Mouse (Mus musculus) stomach, postnatal 0 days (tissue): Measurements from ENCODE around the gene Cyp2t4. TPM values are rescaled to one million over a fixed set of nuclear protein-coding genes. Genes with fewer than 3 reads are reported as not detected.

Experiments used
- ATAC-seq: fragments of 200-750 bp; cut with Nextera tagmentation; 2 replicates; pipeline ENCODE4 v1.8.0; 2017; ENCODE audit not compliant: low FRiP score, low TSS enrichment
- DNase-seq: peaks from one replicate; pipeline ENCODE4 v3.0.0-alpha.2; 2016; ENCODE audit warnings: low spot score
- H3K27ac ChIP-seq: fragments of 300-500 bp; sonication (generic); replicated peaks from 2 replicates; pipeline ENCODE4 v1.5.1; 2014; ENCODE audit warnings: mild to moderate bottlenecking, control low read depth
- H3K27me3 ChIP-seq: fragments of 300-500 bp; sonication (generic); 2 replicates; pipeline ENCODE4 v1.6.1; 2014; ENCODE audit warnings: low read length; ENCODE audit not compliant: control insufficient read depth, insufficient read depth
- H3K36me3 ChIP-seq: fragments of 300-500 bp; sonication (generic); 2 replicates; pipeline ENCODE4 v1.6.1; 2014; ENCODE audit warnings: low read length, mixed read lengths; ENCODE audit not compliant: control insufficient read depth, insufficient read depth
- H3K4me1 ChIP-seq: fragments of 300-500 bp; sonication (generic); replicated peaks from 2 replicates; pipeline ENCODE4 v1.6.1; 2014; ENCODE audit warnings: antibody characterized with exemption; ENCODE audit not compliant: control insufficient read depth, insufficient read depth
- H3K4me2 ChIP-seq: fragments of 300-500 bp; sonication (generic); replicated peaks from 2 replicates; pipeline ENCODE4 v1.6.1; 2014; ENCODE audit warnings: low read depth, mild to moderate bottlenecking, control low read depth, moderate library complexity
- H3K4me3 ChIP-seq: fragments of 300-500 bp; sonication (generic); 2 replicates; pipeline ENCODE4 v1.5.1; 2014; ENCODE audit warnings: low read depth, low read length, control low read depth
- H3K9ac ChIP-seq: fragments of 300-500 bp; sonication (generic); 2 replicates; pipeline ENCODE4 v1.6.1; 2014; ENCODE audit warnings: mild to moderate bottlenecking, low read length, control low read depth, mixed read lengths
- H3K9me3 ChIP-seq: fragments of 300-500 bp; sonication (generic); 2 replicates; pipeline ENCODE4 v1.6.1; 2016; ENCODE audit warnings: low read length; ENCODE audit not compliant: control insufficient read depth
- CTCF ChIP-seq: IDR thresholded peaks from 2 replicates; pipeline ENCODE4 v1.5.1; 2016; ENCODE audit warnings: antibody characterized with exemption, low read depth, mild to moderate bottlenecking, moderate library complexity
- EP300 ChIP-seq: optimal IDR thresholded peaks from 2 replicates; pipeline ENCODE3; 2016; ENCODE audit warnings: antibody characterized with exemption
- WGBS: fragments of 180-500 bp; shearing (Covaris S2); extraction: QIAGEN DNeasy Blood & Tissue Kit; methylation state at CpG from one replicate; pipeline ENCODE4 v1.1.7; 2014; 5-methylcytosine and 5-hydroxymethylcytosine counted together
- polyA plus RNA-seq: library from polyadenylated mRNA; unstranded; fragments of >200 nt; fragmentation: Nextera tagmentation; extraction: Ambion mirVana; gene quantifications from 2 replicates; pipeline ENCODE4 v1.2.1, GENCODE M21; 2015

Cyp2t4 gene
- polyA plus RNA-seq, 1 experiment from 2014 or later: not detected

DNA sequence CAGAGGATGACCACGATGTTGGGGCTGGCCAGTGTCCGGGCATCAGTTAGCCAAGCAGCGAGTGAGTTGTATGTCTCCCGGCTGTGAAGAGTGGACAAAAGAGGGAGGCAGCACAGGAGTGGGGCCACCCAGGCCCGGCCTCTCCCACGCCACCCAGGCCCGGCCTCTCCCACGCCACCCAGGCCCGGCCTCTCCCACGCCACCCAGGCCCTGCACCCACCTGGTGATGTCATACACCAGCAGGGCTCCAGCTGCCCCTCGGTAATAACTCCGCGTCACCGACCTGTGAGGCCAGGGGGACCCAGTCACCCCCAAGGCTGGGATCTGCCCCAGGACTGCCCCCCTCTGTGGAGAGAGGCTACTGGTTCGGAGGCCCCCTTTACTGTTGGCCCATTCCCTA, 21.0 kb downstream of the Cyp2t4 start:
- Histone ChIP-seq H3K27ac (no peak overlapping the region), H3K4me3 (no peak overlapping the region), H3K9me3 (no peaks in the 10 kb centered on the region), H3K9ac (no peak overlapping the region), H3K4me1 (no peaks in the 10 kb centered on the region; the same call in 1 of the 2 replicates), H3K27me3 (no peaks in the 10 kb centered on the region), H3K4me2 (no peak overlapping the region), H3K36me3 (peaks cover 10% of the 10 kb centered on the region; the same call in 1 of the 2 replicates)
- TF ChIP-seq CTCF (no peak), EP300 (no peak)
- no peak for DNase-seq
- WGBS: 95% methylated on average over 15 of the region's 15 CpGs
- no peak for ATAC-seq

DNA sequence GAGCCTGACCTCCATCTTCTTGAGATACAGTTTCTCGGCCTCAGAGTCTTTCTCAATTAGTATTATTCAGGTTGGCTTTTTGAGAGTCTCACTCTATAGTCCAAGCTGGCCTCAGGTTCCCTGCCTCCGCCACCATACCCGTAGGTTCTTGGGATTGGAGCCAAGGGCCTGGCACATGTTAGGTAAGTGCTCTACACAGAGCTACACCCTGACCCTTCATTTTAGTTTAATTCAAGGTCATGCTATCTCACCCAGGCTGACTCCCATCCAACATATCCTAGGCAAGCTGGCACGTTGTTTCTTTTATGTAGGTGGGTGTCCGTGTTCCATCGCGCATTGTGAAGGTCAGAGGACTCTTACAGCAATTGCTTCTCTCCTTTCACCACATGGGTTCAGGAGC, 21.4 kb downstream of the Cyp2t4 start:
- H3K9me3 ChIP-seq: no peaks in the 10 kb centered on the region
- no peaks in the 10 kb centered on the region for H3K27me3 ChIP-seq
- H3K4me3 ChIP-seq: no peak overlapping the region
- TF ChIP-seq CTCF: no peak
- no peak for TF ChIP-seq EP300
- DNase-seq: no peak
- ATAC-seq: no peak
- 90% methylated on average over 7 of the region's 7 CpGs for WGBS
- H3K4me2 ChIP-seq: no peak overlapping the region
- H3K9ac ChIP-seq: no peak overlapping the region
- peaks cover 10% of the 10 kb centered on the region; the same call in 1 of the 2 replicates for H3K36me3 ChIP-seq
- H3K27ac ChIP-seq: no peak overlapping the region
- no peaks in the 10 kb centered on the region; the same call in 1 of the 2 replicates for H3K4me1 ChIP-seq

DNA sequence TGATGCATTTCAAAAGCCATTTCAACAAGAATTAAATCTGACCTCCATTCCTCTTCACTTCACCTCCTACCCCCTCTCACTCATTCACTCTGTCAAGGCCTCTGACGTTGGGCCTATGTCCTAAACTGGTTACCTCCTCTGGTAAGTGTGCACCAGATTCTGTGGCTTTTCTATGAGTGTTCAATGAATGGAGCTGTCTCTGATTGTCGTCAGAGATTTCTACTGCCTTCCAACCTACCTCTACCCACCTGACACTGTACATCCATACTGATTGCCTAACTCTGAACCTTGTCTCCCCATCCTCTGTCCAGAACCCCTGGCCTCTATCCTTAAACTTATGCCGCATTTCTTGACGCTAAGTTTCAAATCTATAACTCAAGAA, 24.4 kb downstream of the Cyp2t4 start:
- Histone ChIP-seq H3K4me3 (peak overlapping the region; percentile 72), H3K36me3 (peaks cover 6% of the 10 kb centered on the region; the same call in 1 of the 2 replicates), H3K9me3 (no peaks in the 10 kb centered on the region), H3K9ac (peak overlapping the region; percentile 68), H3K4me1 (no peaks in the 10 kb centered on the region; the same call in 1 of the 2 replicates), H3K27ac (peak overlapping the region; percentile 93), H3K27me3 (no peaks in the 10 kb centered on the region), H3K4me2 (peak overlapping the region; percentile 55)
- ATAC-seq (0 out of 2 replicates have a peak, but pooled peaks have one; percentile 1), DNase-seq (no peak)
- WGBS: 15% methylated on average over 4 of the region's 4 CpGs
- TF ChIP-seq EP300 (no peak), CTCF (no peak)

DNA sequence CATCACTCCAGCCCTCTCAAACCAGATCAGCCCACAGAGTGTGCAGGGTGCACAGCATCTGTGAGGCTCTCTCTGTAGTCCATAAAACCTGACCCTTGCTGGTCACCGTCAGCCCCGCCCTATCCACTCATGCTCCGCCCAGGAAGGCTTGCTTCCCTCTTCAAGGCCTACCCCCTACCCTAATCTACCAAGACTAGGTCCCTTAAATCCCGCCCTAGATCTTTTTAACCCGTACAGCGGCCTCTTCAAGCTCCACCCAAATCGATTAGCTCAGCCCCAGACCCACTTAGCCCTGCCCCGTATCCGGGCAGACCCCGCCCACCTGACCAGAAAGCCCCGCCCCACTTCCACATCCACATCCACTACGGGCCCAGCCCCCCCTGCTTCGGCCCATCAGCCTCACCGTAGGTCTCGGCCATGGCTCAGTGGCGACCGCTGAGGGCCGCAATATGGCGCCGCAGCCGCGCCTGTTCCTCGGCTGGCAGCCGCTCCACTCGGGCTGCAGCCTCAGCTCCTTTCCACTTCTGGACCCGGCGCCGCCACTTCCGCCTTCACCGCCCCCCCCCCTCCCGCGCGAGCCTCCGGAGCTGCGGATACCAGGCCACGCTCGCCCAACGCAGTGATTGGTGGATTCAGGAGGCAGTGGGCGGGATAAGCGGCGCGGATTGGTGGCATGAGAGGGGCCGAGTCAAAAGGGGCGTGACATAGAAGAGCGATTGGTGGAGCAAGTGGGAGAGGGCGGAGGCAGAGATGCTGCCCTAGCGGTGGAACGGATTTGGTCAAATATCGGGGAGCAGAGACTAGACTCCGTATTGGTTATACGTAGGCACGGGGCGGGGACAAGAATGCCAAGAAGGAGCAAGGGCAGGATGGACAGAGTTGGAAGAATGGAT, 25.1 kb downstream of the Cyp2t4 start, which contains the start of gene Rab4b:
TSS of gene Rab4b (minus strand) at position 573 of the 893 bp plus-strand sequence.
- peak within 1 kb of the TSS; percentile 72 for H3K4me3 ChIP-seq
- no peaks in the 10 kb centered on the region for H3K27me3 ChIP-seq
- WGBS: under 1% methylated on average over 50 of the region's 53 CpGs
- H3K4me2 ChIP-seq: peak within 1 kb of the TSS; percentile 55
- peak; percentile 100 for DNase-seq
- no peaks in the 10 kb centered on the region for H3K9me3 ChIP-seq
- H3K9ac ChIP-seq: peak within 1 kb of the TSS; percentile 68
- peaks cover 4% of the 10 kb centered on the region; the same call in 1 of the 2 replicates for H3K36me3 ChIP-seq
- peak; percentile 98 for ATAC-seq
- TF ChIP-seq CTCF (peak; percentile 79), EP300 (peak; percentile 50)
- H3K27ac ChIP-seq: peak within 1 kb of the TSS; percentile 93
- no peaks in the 10 kb centered on the region; the same call in 1 of the 2 replicates for H3K4me1 ChIP-seq

DNA sequence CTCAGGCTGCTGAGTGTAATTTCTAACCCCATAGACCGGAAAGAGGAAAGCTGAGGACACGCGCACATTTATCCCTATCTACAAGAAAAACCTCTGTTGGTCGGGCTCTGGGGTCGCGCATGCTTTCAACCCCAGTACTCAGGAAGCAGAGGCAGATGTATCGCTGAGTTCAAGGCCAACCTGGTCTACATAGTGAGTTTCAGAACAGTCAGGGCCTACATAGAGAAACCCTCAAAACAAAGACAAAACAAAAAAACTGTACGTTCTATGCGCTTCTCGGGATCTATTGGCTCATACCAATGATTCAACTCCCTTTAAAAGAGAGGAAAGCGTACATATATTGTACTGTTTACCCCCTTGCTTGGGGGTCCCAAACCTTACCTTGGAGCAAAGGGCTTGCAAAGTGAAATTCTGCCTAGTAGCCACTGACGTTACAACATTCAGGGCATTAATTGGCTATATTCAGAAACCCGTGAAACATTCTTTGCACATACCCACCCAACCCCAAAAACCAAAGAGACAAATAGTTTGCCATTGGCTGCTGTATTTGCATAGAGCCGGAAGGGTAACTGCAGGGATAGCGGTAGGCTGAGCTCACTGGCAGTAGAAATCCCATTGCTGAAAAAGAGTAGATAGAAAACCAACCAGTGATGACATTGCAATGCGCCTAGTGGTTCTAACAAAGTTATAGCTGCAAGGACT, 25.9 kb downstream of the Cyp2t4 start:
- Histone ChIP-seq H3K36me3 (no peaks in the 10 kb centered on the region; the same call in none of the 2 replicates), H3K4me3 (peak overlapping the region; percentile 72), H3K4me1 (no peaks in the 10 kb centered on the region; the same call in 1 of the 2 replicates), H3K27me3 (no peaks in the 10 kb centered on the region), H3K4me2 (peak overlapping the region; percentile 52), H3K9ac (0 out of 2 replicates have a peak overlapping the region, but pooled peaks have one; percentile 9), H3K9me3 (no peaks in the 10 kb centered on the region), H3K27ac (peak overlapping the region; percentile 67)
- ATAC-seq (no peak), DNase-seq (no peak)
- 41% methylated on average over 16 of the region's 16 CpGs for WGBS
- no peak for TF ChIP-seq CTCF
- no peak for TF ChIP-seq EP300
